Mouse (Mus musculus) myocyte (in vitro differentiated cells): ENCODE measurements around the gene Csf1.

Experiments
- E2F4 ChIP-seq: IDR thresholded peaks from one replicate; pipeline ENCODE4 v1.6.1; 2011; ENCODE audit warnings: mild to moderate bottlenecking, control low read depth, moderate library complexity; ENCODE audit not compliant: insufficient read depth
- MAX ChIP-seq: IDR thresholded peaks from one replicate; pipeline ENCODE4 v1.6.1; 2011; ENCODE audit warnings: low read depth, mild to moderate bottlenecking, control low read depth
- MYOG ChIP-seq, 3 experiments: IDR thresholded peaks; one replicate each; pipeline ENCODE4 v1.6.1; 2011; ENCODE audit warnings: control low read depth in 2 of 3, low read depth in 2 of 3, mild to moderate bottlenecking in 2 of 3; ENCODE audit not compliant: insufficient read length in 2 of 3, control insufficient read depth in 1 of 3, insufficient read depth in 1 of 3
- POLR2A ChIP-seq: IDR thresholded peaks from one replicate; pipeline ENCODE4 v1.6.1; 2011; ENCODE audit warnings: low read depth, mild to moderate bottlenecking, control low read depth, moderate library complexity; ENCODE audit not compliant: insufficient read length
- POLR2AphosphoS2 ChIP-seq: IDR thresholded peaks from one replicate; pipeline ENCODE4 v1.6.1; 2011; ENCODE audit warnings: low read depth, control low read depth; ENCODE audit not compliant: insufficient read length
- REST ChIP-seq: IDR thresholded peaks from one replicate; pipeline ENCODE4 v1.6.1; 2011; ENCODE audit warnings: mild to moderate bottlenecking, control low read depth, moderate library complexity; ENCODE audit not compliant: insufficient read depth, insufficient read length
- TCF12 ChIP-seq: IDR thresholded peaks from one replicate; pipeline ENCODE4 v1.6.1; 2011; ENCODE audit warnings: mild to moderate bottlenecking, control low read depth; ENCODE audit not compliant: poor library complexity, insufficient read depth, severe bottlenecking
- USF1 ChIP-seq: IDR thresholded peaks from one replicate; pipeline ENCODE4 v1.6.1; 2011; ENCODE audit warnings: low read depth, mild to moderate bottlenecking, control low read depth, moderate library complexity

- TF ChIP-seq USF1 (no peak), POLR2A (no peak), REST (no peak), MAX (no peak), TCF12 (no peak), MYOG (IDR thresholded peaks at IDR 0.05; ENCODE audit: control insufficient read depth in 1 of 3, insufficient read depth in 1 of 3, insufficient read length in 2 of 3, low read depth in 2 of 3) (no peak), E2F4 (no peak), POLR2AphosphoS2 (no peak)
Measured at GRCm38 (mm10) chr3:107755702-107756480, 4.4 kb downstream of the Csf1 start.
